Mouse (Mus musculus) lung, postnatal 0 days (tissue): ENCODE results near the gene Ankrd31. TPM values are rescaled to one million over a fixed set of nuclear protein-coding genes. Genes with fewer than 3 reads are reported as not detected.

Experiments used
- ATAC-seq: fragments of 200-750 bp; cut with Nextera tagmentation; 2 replicates; pipeline ENCODE4 v1.8.0; 2017; ENCODE audit warnings: moderate library complexity
- DNase-seq: peaks from one replicate; pipeline ENCODE4 v3.0.0-alpha.2; 2016; ENCODE audit warnings: low spot score
- H3K27ac ChIP-seq: fragments of 300-500 bp; sonication (generic); 2 replicates; pipeline ENCODE4 v1.5.1; 2014; ENCODE audit warnings: antibody characterized with exemption, mild to moderate bottlenecking, low read length, mixed read lengths
- H3K27me3 ChIP-seq: fragments of 300-500 bp; sonication (generic); replicated peaks from 2 replicates; pipeline ENCODE4 v1.6.1; 2014; ENCODE audit warnings: low read length, mixed read lengths; ENCODE audit not compliant: insufficient read depth
- H3K36me3 ChIP-seq: fragments of 300-500 bp; sonication (generic); 2 replicates; pipeline ENCODE4 v1.6.1; 2014; ENCODE audit warnings: low read length, mixed read lengths; ENCODE audit not compliant: insufficient read depth
- H3K4me1 ChIP-seq: fragments of 300-500 bp; sonication (generic); 2 replicates; pipeline ENCODE4 v1.6.1; 2014; ENCODE audit warnings: antibody characterized with exemption, low read depth, low read length, mixed read lengths; ENCODE audit not compliant: insufficient read depth
- H3K4me2 ChIP-seq: fragments of 300-500 bp; sonication (generic); replicated peaks from 2 replicates; pipeline ENCODE4 v1.6.1; 2014; ENCODE audit warnings: low read depth, mild to moderate bottlenecking, low read length, moderate library complexity, mixed read lengths
- H3K4me3 ChIP-seq: fragments of 300-500 bp; sonication (generic); 2 replicates; pipeline ENCODE4 v1.5.1; 2014; ENCODE audit warnings: low read depth, low read length
- H3K9ac ChIP-seq: fragments of 300-500 bp; sonication (generic); replicated peaks from 2 replicates; pipeline ENCODE4 v1.6.1; 2014; ENCODE audit warnings: low read depth, mild to moderate bottlenecking
- H3K9me3 ChIP-seq: fragments of 300-500 bp; sonication (generic); 2 replicates; pipeline ENCODE4 v1.6.1; 2016; ENCODE audit warnings: low read length, mixed read lengths
- CTCF ChIP-seq: IDR thresholded peaks from 2 replicates; pipeline ENCODE4 v1.5.1; 2016; ENCODE audit warnings: antibody characterized with exemption, mild to moderate bottlenecking
- EP300 ChIP-seq: IDR thresholded peaks from 2 replicates; pipeline ENCODE4 v1.6.1; 2016; ENCODE audit warnings: antibody characterized with exemption, mild to moderate bottlenecking, control low read depth
- WGBS: fragments of 180-500 bp; shearing (Covaris S2); extraction: QIAGEN DNeasy Blood & Tissue Kit; methylation state at CpG from one replicate; pipeline ENCODE4 v1.1.7; 2014; 5-methylcytosine and 5-hydroxymethylcytosine counted together
- polyA plus RNA-seq: library from polyadenylated mRNA; unstranded; fragments of >200 nt; fragmentation: Nextera tagmentation; extraction: Ambion mirVana; gene quantifications from 2 replicates; pipeline ENCODE4 v1.2.1, GENCODE M21; 2015

Ankrd31 gene
- polyA plus RNA-seq, result not detected in 2 replicates

DNA sequence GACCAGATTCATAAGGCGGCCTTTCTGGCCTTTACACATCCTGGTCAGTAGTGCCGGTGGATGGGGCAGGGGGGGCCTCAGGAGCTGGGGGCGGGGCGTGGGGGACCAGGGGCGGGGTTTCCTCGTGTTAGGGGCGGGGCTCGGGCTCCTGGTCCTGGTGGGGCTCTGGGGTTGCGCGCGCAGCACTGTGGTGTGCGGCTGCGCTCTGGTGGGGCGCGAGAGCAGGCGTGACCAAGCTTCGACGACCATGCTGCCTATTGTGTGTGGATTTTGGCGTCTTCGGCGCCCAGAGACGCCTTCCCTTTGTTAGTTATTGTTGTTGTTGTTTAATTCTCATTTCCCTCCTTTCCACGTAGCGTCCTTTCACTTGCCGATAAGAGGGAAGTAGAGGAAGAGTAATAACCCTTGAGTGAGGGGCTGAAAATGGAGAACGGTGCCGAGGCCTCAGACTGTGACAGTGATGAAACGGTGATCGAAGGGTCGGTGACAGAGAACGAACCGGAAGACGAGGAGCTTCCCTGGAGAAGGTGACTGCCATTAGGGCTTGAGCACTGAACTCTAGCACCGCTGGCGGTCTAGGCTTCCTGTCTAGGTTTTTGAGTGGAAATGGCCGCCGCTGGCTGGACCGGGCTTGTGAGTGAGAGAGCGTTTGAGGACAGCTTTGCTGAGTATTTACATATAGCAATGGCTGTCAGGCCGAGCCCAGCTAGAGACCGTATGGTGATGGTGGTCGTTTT, at the start of gene Ankrd31:
Ankrd31 (plus strand) TSS at position 164 of the 737 bp plus-strand sequence.
- 82% methylated on average over 42 of the region's 42 CpGs for WGBS
- Histone ChIP-seq H3K36me3 (no peaks in the 10 kb centered on the region), H3K4me1 (no peaks in the 10 kb centered on the region), H3K4me3 (no peak within 1 kb of the TSS), H3K27me3 (no peaks in the 10 kb centered on the region), H3K4me2 (no peak within 1 kb of the TSS), H3K9ac (no peak within 1 kb of the TSS), H3K27ac (no peak within 1 kb of the TSS), H3K9me3 (no peaks in the 10 kb centered on the region)
- ATAC-seq (no peak), DNase-seq (no peak)
- TF ChIP-seq CTCF, result no peak
- no peak for TF ChIP-seq EP300

- no peak overlapping the region for H3K9ac ChIP-seq
- H3K4me3 ChIP-seq, result no peak overlapping the region
- TF ChIP-seq EP300 (no peak), CTCF (no peak)
- H3K9me3 ChIP-seq, result no peaks in the 10 kb centered on the region
- no peak overlapping the region for H3K27ac ChIP-seq
- 47% methylated on average over 9 of the region's 9 CpGs for WGBS
- no peaks in the 10 kb centered on the region for H3K27me3 ChIP-seq
- DNase-seq (peak; percentile 55), ATAC-seq (peak; percentile 86)
- H3K4me1 ChIP-seq, result no peaks in the 10 kb centered on the region
- H3K4me2 ChIP-seq, result no peak overlapping the region
- no peaks in the 10 kb centered on the region for H3K36me3 ChIP-seq
These were observed 45.3 kb upstream of the Ankrd31 start for GRCm38 (mm10) chr13:96702567-96703278.

DNA sequence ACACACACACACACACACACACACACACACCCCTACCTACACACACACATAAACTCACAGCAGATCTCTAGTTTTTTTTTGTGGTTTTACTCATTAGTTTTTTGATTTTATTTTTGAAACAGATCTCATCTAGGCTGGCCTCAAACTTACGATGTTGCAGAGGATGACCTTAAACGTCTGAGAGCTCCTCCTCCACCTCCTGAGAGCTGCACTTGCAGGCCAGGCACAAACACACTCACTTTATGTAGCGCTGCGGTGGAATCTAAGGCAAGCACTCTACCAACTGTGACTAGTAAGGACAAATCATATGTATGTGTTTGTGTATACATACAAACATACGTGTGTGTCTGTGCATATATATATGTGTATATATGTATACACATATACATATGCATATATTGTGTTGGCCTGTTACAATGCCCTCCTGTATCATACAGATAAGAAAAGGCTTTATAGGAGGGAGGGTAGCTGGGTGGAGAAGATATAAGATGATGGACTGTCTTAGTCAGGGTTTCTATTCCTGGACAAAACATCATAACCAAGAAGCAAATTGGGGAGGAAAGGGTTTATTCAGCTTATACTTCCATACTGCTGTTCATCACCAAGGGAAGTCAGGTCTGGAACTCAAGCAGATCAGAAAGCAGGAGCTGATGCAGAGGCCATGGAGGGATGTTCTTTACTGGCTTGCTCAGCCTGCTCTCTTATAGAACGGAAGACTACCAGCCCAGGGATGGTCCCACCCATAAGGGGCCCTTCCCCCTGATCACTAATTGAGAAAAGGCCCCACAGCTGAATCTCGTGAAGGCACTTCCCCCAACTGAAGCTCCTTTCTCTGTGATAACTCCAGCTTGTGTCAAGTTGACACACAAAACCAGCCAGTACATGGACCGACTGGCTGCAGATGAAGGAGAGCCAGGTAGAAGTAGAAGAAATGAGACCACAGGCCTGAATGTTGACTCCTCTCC, 38.5 kb upstream of the Ankrd31 start:
- Histone ChIP-seq H3K27ac (no peak overlapping the region), H3K9ac (no peak overlapping the region), H3K4me2 (no peak overlapping the region), H3K4me1 (no peaks in the 10 kb centered on the region), H3K9me3 (no peaks in the 10 kb centered on the region), H3K27me3 (no peaks in the 10 kb centered on the region), H3K36me3 (no peaks in the 10 kb centered on the region), H3K4me3 (no peak overlapping the region)
- no peak for ATAC-seq
- 72% methylated on average over 8 of the region's 8 CpGs for WGBS
- no peak for DNase-seq
- no peak for TF ChIP-seq CTCF
- TF ChIP-seq EP300, result no peak

DNA sequence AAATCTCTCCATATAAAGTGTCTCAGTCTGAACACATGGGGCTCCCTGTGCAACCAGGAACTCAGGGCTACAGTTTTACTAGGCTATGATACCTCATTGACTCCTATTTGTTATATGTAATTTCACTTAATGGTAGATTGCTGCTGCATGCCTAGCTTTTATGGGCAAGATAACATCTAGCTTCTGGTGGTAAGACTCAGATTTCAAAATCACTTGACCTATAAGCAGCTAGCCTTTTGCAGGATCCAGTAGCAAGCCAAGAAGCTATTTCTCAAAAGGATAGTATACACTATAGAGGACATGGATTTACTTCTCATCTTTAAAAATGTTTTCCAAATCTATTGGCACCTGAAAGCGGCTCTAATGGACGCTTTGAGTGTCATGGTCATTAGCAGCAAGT, 31.8 kb upstream of the Ankrd31 start:
- ATAC-seq, result no peak
- H3K9ac ChIP-seq, result no peak overlapping the region
- H3K4me3 ChIP-seq, result no peak overlapping the region
- 81% methylated on average over 2 of the region's 2 CpGs for WGBS
- H3K36me3 ChIP-seq, result no peaks in the 10 kb centered on the region
- H3K9me3 ChIP-seq, result no peaks in the 10 kb centered on the region
- H3K27me3 ChIP-seq, result no peaks in the 10 kb centered on the region
- no peak overlapping the region for H3K4me2 ChIP-seq
- TF ChIP-seq CTCF (no peak), EP300 (no peak)
- no peaks in the 10 kb centered on the region for H3K4me1 ChIP-seq
- H3K27ac ChIP-seq, result no peak overlapping the region
- no peak for DNase-seq

- Histone ChIP-seq H3K4me1 (no peaks in the 10 kb centered on the region), H3K4me2 (no peak overlapping the region), H3K27ac (no peak overlapping the region), H3K4me3 (no peak overlapping the region), H3K9me3 (no peaks in the 10 kb centered on the region), H3K27me3 (no peaks in the 10 kb centered on the region), H3K36me3 (no peaks in the 10 kb centered on the region), H3K9ac (no peak overlapping the region)
- no peak for ATAC-seq
- TF ChIP-seq CTCF, result no peak
- TF ChIP-seq EP300, result no peak
- 62% methylated on average over 1 of the region's 1 CpGs for WGBS
- DNase-seq, result no peak
These were observed 30.3 kb upstream of the Ankrd31 start for GRCm38 (mm10) chr13:96717821-96718220.

DNA sequence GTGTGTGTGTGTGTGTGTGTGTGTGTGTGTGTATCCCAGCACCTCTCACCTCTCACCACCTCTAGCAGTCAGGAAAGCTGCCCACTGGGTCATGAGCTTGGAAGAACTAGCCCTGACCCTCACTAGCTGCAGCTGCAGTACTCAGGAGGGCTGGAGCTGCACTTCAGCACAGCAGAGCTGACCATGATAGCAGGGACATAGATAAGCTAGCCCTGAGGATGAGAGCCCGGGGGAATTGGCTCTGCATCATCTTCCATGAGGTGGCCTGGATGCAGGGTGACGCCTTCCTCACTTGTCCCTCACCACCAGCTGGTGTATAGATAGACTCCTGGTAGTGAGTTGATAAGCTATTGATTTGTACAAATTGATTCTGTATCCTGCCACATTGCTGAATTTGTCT, 28.1 kb upstream of the Ankrd31 start:
- no peak overlapping the region for H3K27ac ChIP-seq
- 69% methylated on average over 2 of the region's 2 CpGs for WGBS
- ATAC-seq, result no peak
- H3K4me1 ChIP-seq, result no peaks in the 10 kb centered on the region
- no peak overlapping the region for H3K9ac ChIP-seq
- TF ChIP-seq EP300 (no peak), CTCF (no peak)
- H3K4me2 ChIP-seq, result no peak overlapping the region
- no peak overlapping the region for H3K4me3 ChIP-seq
- H3K36me3 ChIP-seq, result no peaks in the 10 kb centered on the region
- no peak for DNase-seq
- H3K27me3 ChIP-seq, result no peaks in the 10 kb centered on the region
- H3K9me3 ChIP-seq, result no peaks in the 10 kb centered on the region
